Mouse (Mus musculus) neural tube, embryonic 14.5 days (tissue): ENCODE data around the gene St8sia1. TPM values are rescaled to one million over a fixed set of nuclear protein-coding genes. Genes with fewer than 3 reads are reported as not detected.

Source experiments
- ATAC-seq: fragments of 200-750 bp; cut with Nextera tagmentation; 2 replicates; pipeline ENCODE4 v1.8.0; 2017; ENCODE audit warnings: low read depth, mild to moderate bottlenecking, moderate TSS enrichment, moderate library complexity
- H3K27ac ChIP-seq: fragments of 300-500 bp; sonication (generic); 2 replicates; pipeline ENCODE4 v1.5.1; 2014; ENCODE audit warnings: low read depth, mild to moderate bottlenecking, control low read depth, low read length, moderate library complexity, mixed read lengths
- H3K27me3 ChIP-seq: fragments of 300-500 bp; sonication (generic); 2 replicates; pipeline ENCODE4 v1.6.1; 2014; ENCODE audit warnings: low read length; ENCODE audit not compliant: control insufficient read depth, insufficient read depth
- H3K36me3 ChIP-seq: fragments of 300-500 bp; sonication (generic); 2 replicates; pipeline ENCODE4 v1.6.1; 2014; ENCODE audit warnings: low read length, mixed read lengths; ENCODE audit not compliant: control insufficient read depth, insufficient read depth
- H3K4me1 ChIP-seq: fragments of 300-500 bp; sonication (generic); 2 replicates; pipeline ENCODE4 v1.6.1; 2014; ENCODE audit warnings: low read length; ENCODE audit not compliant: control insufficient read depth, insufficient read depth
- H3K4me2 ChIP-seq: fragments of 300-500 bp; sonication (generic); 2 replicates; pipeline ENCODE4 v1.6.1; 2014; ENCODE audit warnings: mild to moderate bottlenecking, low read depth, low read length, control low read depth
- H3K4me3 ChIP-seq: fragments of 300-500 bp; sonication (generic); 2 replicates; pipeline ENCODE4 v1.5.1; 2014; ENCODE audit warnings: low read depth, low read length, control low read depth, mixed read lengths
- H3K9ac ChIP-seq: fragments of 300-500 bp; sonication (generic); replicated peaks from 2 replicates; pipeline ENCODE4 v1.6.1; 2014; ENCODE audit warnings: low read depth, mild to moderate bottlenecking, control low read depth, low read length, mixed read lengths
- H3K9me3 ChIP-seq: fragments of 300-500 bp; sonication (generic); 2 replicates; pipeline ENCODE4 v1.6.1; 2016; ENCODE audit warnings: low read length; ENCODE audit not compliant: control insufficient read depth
- WGBS: fragments of 180-500 bp; shearing (Covaris S2); extraction: QIAGEN DNeasy Blood & Tissue Kit; methylation state at CpG from one replicate; pipeline ENCODE4 v1.1.7; 2014; 5-methylcytosine and 5-hydroxymethylcytosine counted together
- polyA plus RNA-seq: library from polyadenylated mRNA; unstranded; fragments of >200 nt; fragmentation: Nextera tagmentation; extraction: Ambion mirVana; gene quantifications from 2 replicates; pipeline ENCODE4 v1.2.1, GENCODE M21; 2014

The St8sia1 gene
- polyA plus RNA-seq, 1 experiment from 2014 or later: 8.2 TPM

GRCm38 (mm10) chr6:142869715-142870422 is 94.4 kb downstream of the St8sia1 start:
- WGBS: 54% methylated on average over 7 of the region's 7 CpGs
- Histone ChIP-seq H3K4me1 (no peaks in the 10 kb centered on the region), H3K36me3 (no peaks in the 10 kb centered on the region), H3K4me2 (no peak overlapping the region), H3K27ac (no peak overlapping the region), H3K9ac (no peak overlapping the region), H3K9me3 (no peaks in the 10 kb centered on the region), H3K27me3 (no peaks in the 10 kb centered on the region), H3K4me3 (no peak overlapping the region)
- no peak for ATAC-seq

GRCm38 (mm10) chr6:142867471-142868055 is 96.7 kb downstream of the St8sia1 start:
- Histone ChIP-seq H3K9me3 (no peaks in the 10 kb centered on the region), H3K36me3 (no peaks in the 10 kb centered on the region), H3K27ac (peak overlapping the region; percentile 79), H3K9ac (no peak overlapping the region; the same call in 1 of the 2 replicates), H3K27me3 (no peaks in the 10 kb centered on the region), H3K4me2 (peak overlapping the region; percentile 7), H3K4me3 (no peak overlapping the region), H3K4me1 (no peaks in the 10 kb centered on the region)
- 3% methylated on average over 9 of the region's 9 CpGs for WGBS
- ATAC-seq: peak; percentile 83

- ATAC-seq: peak; percentile 18; the same call in 1 of the 2 replicates
- Histone ChIP-seq H3K4me2 (peak overlapping the region; percentile 7; the same call in 1 of the 2 replicates), H3K4me3 (no peak overlapping the region), H3K4me1 (no peaks in the 10 kb centered on the region), H3K9me3 (no peaks in the 10 kb centered on the region), H3K9ac (no peak overlapping the region), H3K27me3 (no peaks in the 10 kb centered on the region), H3K36me3 (no peaks in the 10 kb centered on the region), H3K27ac (peak overlapping the region; percentile 79)
- 100% methylated on average over 2 of the region's 2 CpGs for WGBS
Observed at GRCm38 (mm10) chr6:142867023-142867422, 97.2 kb downstream of the St8sia1 start.

- no peak for ATAC-seq
- Histone ChIP-seq H3K9ac (no peak overlapping the region), H3K4me2 (no peak overlapping the region), H3K4me3 (no peak overlapping the region), H3K36me3 (no peaks in the 10 kb centered on the region), H3K27ac (no peak overlapping the region), H3K9me3 (no peaks in the 10 kb centered on the region), H3K4me1 (no peaks in the 10 kb centered on the region), H3K27me3 (no peaks in the 10 kb centered on the region)
- 88% methylated on average over 6 of the region's 6 CpGs for WGBS
Observed at GRCm38 (mm10) chr6:142865199-142865598, 99.1 kb downstream of the St8sia1 start.

- 96% methylated on average over 4 of the region's 4 CpGs for WGBS
- Histone ChIP-seq H3K9ac (no peak overlapping the region), H3K36me3 (no peaks in the 10 kb centered on the region), H3K4me3 (no peak overlapping the region), H3K27me3 (no peaks in the 10 kb centered on the region), H3K4me1 (no peaks in the 10 kb centered on the region), H3K9me3 (no peaks in the 10 kb centered on the region), H3K4me2 (no peak overlapping the region), H3K27ac (no peak overlapping the region)
- no peak for ATAC-seq
Observed at GRCm38 (mm10) chr6:142863881-142864280, 100.4 kb downstream of the St8sia1 start.

GRCm38 (mm10) chr6:142862265-142862664 is 102.0 kb downstream of the St8sia1 start:
- Histone ChIP-seq H3K36me3 (no peaks in the 10 kb centered on the region), H3K9ac (no peak overlapping the region), H3K4me3 (no peak overlapping the region), H3K4me1 (no peaks in the 10 kb centered on the region), H3K9me3 (no peaks in the 10 kb centered on the region), H3K27ac (no peak overlapping the region), H3K4me2 (no peak overlapping the region), H3K27me3 (no peaks in the 10 kb centered on the region)
- ATAC-seq: no peak
- 98% methylated on average over 3 of the region's 3 CpGs for WGBS

- Histone ChIP-seq H3K4me1 (peaks cover 4% of the 10 kb centered on the region; the same call in 1 of the 2 replicates), H3K9ac (no peak overlapping the region), H3K36me3 (no peaks in the 10 kb centered on the region), H3K9me3 (no peaks in the 10 kb centered on the region), H3K4me3 (no peak overlapping the region), H3K4me2 (no peak overlapping the region), H3K27ac (no peak overlapping the region), H3K27me3 (no peaks in the 10 kb centered on the region)
- no peak for ATAC-seq
- 100% methylated on average over 1 of the region's 1 CpGs for WGBS
Observed at GRCm38 (mm10) chr6:142860396-142860795, 103.9 kb downstream of the St8sia1 start.

- Histone ChIP-seq H3K4me2 (no peak overlapping the region), H3K9me3 (no peaks in the 10 kb centered on the region), H3K9ac (no peak overlapping the region), H3K36me3 (no peaks in the 10 kb centered on the region), H3K4me3 (no peak overlapping the region), H3K4me1 (peaks cover 4% of the 10 kb centered on the region; the same call in 1 of the 2 replicates), H3K27ac (no peak overlapping the region), H3K27me3 (no peaks in the 10 kb centered on the region)
- no peak for ATAC-seq
- WGBS: 91% methylated on average over 4 of the region's 4 CpGs
Observed at GRCm38 (mm10) chr6:142859946-142860345, 104.3 kb downstream of the St8sia1 start.

GRCm38 (mm10) chr6:142858937-142859336 is 105.3 kb downstream of the St8sia1 start:
- H3K9me3 ChIP-seq: no peaks in the 10 kb centered on the region
- no peaks in the 10 kb centered on the region for H3K36me3 ChIP-seq
- H3K27me3 ChIP-seq: no peaks in the 10 kb centered on the region
- H3K4me3 ChIP-seq: no peak overlapping the region
- no peak for ATAC-seq
- WGBS: 90% methylated on average over 2 of the region's 2 CpGs
- H3K4me2 ChIP-seq: no peak overlapping the region
- no peak overlapping the region for H3K27ac ChIP-seq
- peaks cover 4% of the 10 kb centered on the region; the same call in 1 of the 2 replicates for H3K4me1 ChIP-seq
- H3K9ac ChIP-seq: no peak overlapping the region
